Mouse (Mus musculus): ENCODE results near the gene Glrx2.

Glrx2 gene

GRCm38 (mm10) chr1:143742186-143742585 lies 26.0 kb downstream of the Glrx2 start:
- DNase-seq (ENCODE audit: low spot score), result no peak

- no peak for DNase-seq (ENCODE audit: low spot score)
These were observed 29.7 kb downstream of the Glrx2 start for GRCm38 (mm10) chr1:143745871-143746270.

- no peak for DNase-seq (ENCODE audit: low spot score)
These were observed 46.0 kb downstream of the Glrx2 start for GRCm38 (mm10) chr1:143762159-143762558.

GRCm38 (mm10) chr1:143764443-143764842 lies 48.3 kb downstream of the Glrx2 start:
- DNase-seq (ENCODE audit: low spot score), result no peak

GRCm38 (mm10) chr1:143765801-143766200 lies 49.7 kb downstream of the Glrx2 start:
- no peak for DNase-seq (ENCODE audit: low spot score)

GRCm38 (mm10) chr1:143766238-143766637 lies 50.1 kb downstream of the Glrx2 start:
- no peak for DNase-seq (ENCODE audit: low spot score)

GRCm38 (mm10) chr1:143770444-143771109 lies 54.4 kb downstream of the Glrx2 start:
- no peak for DNase-seq (ENCODE audit: low spot score)

- no peak for DNase-seq (ENCODE audit: low spot score)
These were observed 56.9 kb downstream of the Glrx2 start for GRCm38 (mm10) chr1:143773082-143773481.

GRCm38 (mm10) chr1:143773909-143774308 lies 57.8 kb downstream of the Glrx2 start:
- no peak for DNase-seq (ENCODE audit: low spot score)

- DNase-seq (ENCODE audit: low spot score), result peak; percentile 99
These were observed 60.6 kb downstream of the Glrx2 start, which contains the start of the genes Trove2 and Uchl5 for GRCm38 (mm10) chr1:143776446-143777411. Gene Trove2 (minus strand): TSS chr1:143777068. Gene Uchl5 (plus strand): TSS chr1:143777272.

GRCm38 (mm10) chr1:143777558-143778218 lies 61.5 kb downstream of the Glrx2 start:
- no peak for DNase-seq (ENCODE audit: low spot score)

GRCm38 (mm10) chr1:143788584-143789227 lies 72.6 kb downstream of the Glrx2 start:
- peak; percentile 33 for DNase-seq (ENCODE audit: low spot score)

All from ovary, postnatal 36 days (tissue).